Mouse (Mus musculus) forebrain, embryonic 15.5 days (tissue): Measurements from ENCODE around the gene Ttc7. TPM values are rescaled to one million over a fixed set of nuclear protein-coding genes. Genes with fewer than 3 reads are reported as not detected.
A peak's percentile ranks its signal among the peaks of the same experiment; 100 is the strongest.

Source experiments
- ATAC-seq: fragments of 200-750 bp; cut with Nextera tagmentation; replicated peaks from 2 replicates; pipeline ENCODE4 v1.8.0; 2017; ENCODE audit warnings: mild to moderate bottlenecking, moderate TSS enrichment, moderate library complexity
- H3K27ac ChIP-seq: fragments of 300-500 bp; sonication (generic); replicated peaks from 2 replicates; pipeline ENCODE4 v1.5.1; 2015; ENCODE audit warnings: mild to moderate bottlenecking, inconsistent platforms
- H3K27me3 ChIP-seq: fragments of 300-500 bp; sonication (generic); 2 replicates; pipeline ENCODE4 v1.6.1; 2015; ENCODE audit warnings: inconsistent platforms
- H3K36me3 ChIP-seq: fragments of 300-500 bp; sonication (generic); 2 replicates; pipeline ENCODE4 v1.6.1; 2015; ENCODE audit warnings: mild to moderate bottlenecking, inconsistent platforms
- H3K4me1 ChIP-seq: fragments of 300-500 bp; sonication (generic); 2 replicates; pipeline ENCODE4 v1.6.1; 2015; ENCODE audit warnings: inconsistent platforms
- H3K4me2 ChIP-seq: fragments of 300-500 bp; sonication (generic); replicated peaks from 2 replicates; pipeline ENCODE4 v1.6.1; 2015; ENCODE audit warnings: mild to moderate bottlenecking, inconsistent platforms
- H3K4me3 ChIP-seq: fragments of 300-500 bp; sonication (generic); 2 replicates; pipeline ENCODE4 v1.5.1; 2015; ENCODE audit warnings: mild to moderate bottlenecking, inconsistent platforms
- H3K9ac ChIP-seq: fragments of 300-500 bp; sonication (generic); replicated peaks from 2 replicates; pipeline ENCODE4 v1.6.1; 2015; ENCODE audit warnings: mild to moderate bottlenecking, inconsistent platforms
- H3K9me3 ChIP-seq: fragments of 300-500 bp; sonication (generic); 2 replicates; pipeline ENCODE4 v1.6.1; 2016; ENCODE audit warnings: inconsistent platforms
- WGBS: fragments of 180-500 bp; shearing (Covaris S2); methylation state at CpG from one replicate; pipeline ENCODE4 v1.1.7; 2015; ENCODE audit warnings: mixed read lengths; 5-methylcytosine and 5-hydroxymethylcytosine counted together
- polyA plus RNA-seq: library from polyadenylated mRNA; unstranded; fragments of >200 nt; fragmentation: Nextera tagmentation; extraction: Ambion mirVana; gene quantifications from 2 replicates; pipeline ENCODE4 v1.2.1, GENCODE M21; 2015

Ttc7 gene
- polyA plus RNA-seq, 1 experiment from 2014 or later, result 4.8 TPM

- Histone ChIP-seq H3K27ac (peak overlapping the region; percentile 42), H3K27me3 (no peaks in the 10 kb centered on the region), H3K4me2 (no peak overlapping the region), H3K9ac (no peak overlapping the region), H3K9me3 (no peaks in the 10 kb centered on the region), H3K36me3 (no peaks in the 10 kb centered on the region), H3K4me1 (peaks cover 14% of the 10 kb centered on the region), H3K4me3 (no peak overlapping the region)
- no peak; the same call in 1 of the 2 replicates for ATAC-seq
- WGBS, result 46% methylated on average over 6 of the region's 6 CpGs
These were observed 13.2 kb upstream of the Ttc7 start for GRCm38 (mm10) chr17:87269454-87269853.

- Histone ChIP-seq H3K9ac (no peak overlapping the region), H3K4me2 (no peak overlapping the region), H3K4me1 (no peaks in the 10 kb centered on the region), H3K27me3 (no peaks in the 10 kb centered on the region), H3K4me3 (no peak overlapping the region), H3K9me3 (no peaks in the 10 kb centered on the region), H3K27ac (peak overlapping the region; percentile 15; the same call in 1 of the 2 replicates), H3K36me3 (no peaks in the 10 kb centered on the region)
- 59% methylated on average over 15 of the region's 15 CpGs for WGBS
- no peak for ATAC-seq
These were observed 7.0 kb upstream of the Ttc7 start for GRCm38 (mm10) chr17:87275363-87276341.

- no peaks in the 10 kb centered on the region for H3K36me3 ChIP-seq
- ATAC-seq, result peak; percentile 81
- under 1% methylated on average over 43 of the region's 44 CpGs for WGBS
These were observed 530 bp upstream of the Ttc7 start for GRCm38 (mm10) chr17:87282007-87282705.

GRCm38 (mm10) chr17:87283055-87283754 lies 519 bp downstream of the Ttc7 start:
- peak overlapping the region; percentile 75; the same call in 1 of the 2 replicates for H3K27ac ChIP-seq
- no peak; the same call in 1 of the 2 replicates for ATAC-seq
- H3K4me3 ChIP-seq, result peak overlapping the region; percentile 88
- H3K4me1 ChIP-seq, result peaks cover 23% of the 10 kb centered on the region
- peak overlapping the region; percentile 92 for H3K4me2 ChIP-seq
- H3K27me3 ChIP-seq, result peaks cover 13% of the 10 kb centered on the region
- no peaks in the 10 kb centered on the region for H3K36me3 ChIP-seq
- H3K9me3 ChIP-seq, result no peaks in the 10 kb centered on the region
- under 1% methylated on average over 56 of the region's 56 CpGs for WGBS
- peak overlapping the region; percentile 85 for H3K9ac ChIP-seq

More at GRCm38 (mm10) chr17:87282007-87282705, 530 bp upstream of the Ttc7 start:
- H3K4me3 ChIP-seq, result peak overlapping the region; percentile 88
- H3K9ac ChIP-seq, result peak overlapping the region; percentile 85
- H3K4me2 ChIP-seq, result peak overlapping the region; percentile 92
- H3K27ac ChIP-seq, result peak overlapping the region; percentile 75
- H3K27me3 ChIP-seq, result peaks cover 13% of the 10 kb centered on the region
- H3K4me1 ChIP-seq, result peaks cover 20% of the 10 kb centered on the region
- no peaks in the 10 kb centered on the region for H3K9me3 ChIP-seq

- H3K4me1 ChIP-seq, result peaks cover 23% of the 10 kb centered on the region
- H3K4me2 ChIP-seq, result peak overlapping the region; percentile 92
- peak overlapping the region; percentile 88 for H3K4me3 ChIP-seq
- H3K27me3 ChIP-seq, result peaks cover 13% of the 10 kb centered on the region
- H3K27ac ChIP-seq, result no peak overlapping the region
- ATAC-seq, result no peak
- H3K9ac ChIP-seq, result peak overlapping the region; percentile 85; the same call in 1 of the 2 replicates
- WGBS, result 6% methylated on average over 21 of the region's 21 CpGs
- no peaks in the 10 kb centered on the region for H3K9me3 ChIP-seq
- H3K36me3 ChIP-seq, result no peaks in the 10 kb centered on the region
These were observed 1.2 kb downstream of the Ttc7 start for GRCm38 (mm10) chr17:87283755-87284481.

- no peak overlapping the region for H3K9ac ChIP-seq
- H3K27me3 ChIP-seq, result peaks cover 13% of the 10 kb centered on the region
- H3K4me1 ChIP-seq, result peaks cover 23% of the 10 kb centered on the region
- H3K9me3 ChIP-seq, result no peaks in the 10 kb centered on the region
- H3K36me3 ChIP-seq, result no peaks in the 10 kb centered on the region
- no peak overlapping the region for H3K27ac ChIP-seq
- peak overlapping the region; percentile 92; the same call in 1 of the 2 replicates for H3K4me2 ChIP-seq
- no peak for ATAC-seq
- H3K4me3 ChIP-seq, result no peak overlapping the region
- WGBS, result 58% methylated on average over 7 of the region's 7 CpGs
These were observed 1.9 kb downstream of the Ttc7 start for GRCm38 (mm10) chr17:87284482-87285040.

GRCm38 (mm10) chr17:87285731-87286465 lies 3.2 kb downstream of the Ttc7 start:
- no peak for ATAC-seq
- H3K4me2 ChIP-seq, result no peak overlapping the region
- H3K4me1 ChIP-seq, result peaks cover 23% of the 10 kb centered on the region
- no peaks in the 10 kb centered on the region for H3K9me3 ChIP-seq
- H3K27me3 ChIP-seq, result peaks cover 13% of the 10 kb centered on the region
- H3K36me3 ChIP-seq, result no peaks in the 10 kb centered on the region
- H3K9ac ChIP-seq, result no peak overlapping the region
- H3K27ac ChIP-seq, result no peak overlapping the region
- no peak overlapping the region for H3K4me3 ChIP-seq
- WGBS, result 78% methylated on average over 23 of the region's 23 CpGs

GRCm38 (mm10) chr17:87286481-87287143 lies 3.9 kb downstream of the Ttc7 start:
- no peak overlapping the region for H3K4me3 ChIP-seq
- no peak overlapping the region for H3K27ac ChIP-seq
- no peaks in the 10 kb centered on the region for H3K9me3 ChIP-seq
- peaks cover 18% of the 10 kb centered on the region for H3K4me1 ChIP-seq
- ATAC-seq, result no peak
- 60% methylated on average over 8 of the region's 8 CpGs for WGBS
- no peak overlapping the region for H3K4me2 ChIP-seq
- H3K9ac ChIP-seq, result no peak overlapping the region
- peaks cover 13% of the 10 kb centered on the region for H3K27me3 ChIP-seq
- no peaks in the 10 kb centered on the region for H3K36me3 ChIP-seq

GRCm38 (mm10) chr17:87287197-87287777 lies 4.6 kb downstream of the Ttc7 start:
- H3K27me3 ChIP-seq, result peaks cover 13% of the 10 kb centered on the region
- H3K27ac ChIP-seq, result no peak overlapping the region
- H3K4me1 ChIP-seq, result peaks cover 12% of the 10 kb centered on the region
- no peaks in the 10 kb centered on the region for H3K9me3 ChIP-seq
- 46% methylated on average over 8 of the region's 8 CpGs for WGBS
- H3K4me3 ChIP-seq, result no peak overlapping the region
- no peak for ATAC-seq
- H3K36me3 ChIP-seq, result no peaks in the 10 kb centered on the region
- H3K4me2 ChIP-seq, result no peak overlapping the region
- H3K9ac ChIP-seq, result no peak overlapping the region

GRCm38 (mm10) chr17:87288131-87288530 lies 5.4 kb downstream of the Ttc7 start:
- 28% methylated on average over 12 of the region's 12 CpGs for WGBS

More at GRCm38 (mm10) chr17:87288131-87288530, 5.4 kb downstream of the Ttc7 start:
- H3K9ac ChIP-seq, result no peak overlapping the region
- no peak overlapping the region for H3K4me2 ChIP-seq
- no peak overlapping the region for H3K4me3 ChIP-seq
- H3K27me3 ChIP-seq, result peaks cover 13% of the 10 kb centered on the region
- peaks cover 12% of the 10 kb centered on the region for H3K4me1 ChIP-seq
- no peak for ATAC-seq
- H3K9me3 ChIP-seq, result no peaks in the 10 kb centered on the region
- H3K27ac ChIP-seq, result no peak overlapping the region
- H3K36me3 ChIP-seq, result no peaks in the 10 kb centered on the region
